Mouse (Mus musculus): ENCODE results near the gene Ddah2.

- TF ChIP-seq CTCF (IDR thresholded peaks at IDR 0.05 in 2 of 3, conservative IDR thresholded peaks at IDR 0.05 in 1 of 3; ENCODE audit: control insufficient read depth in 1 of 3, insufficient read depth in 1 of 3, low read depth in 2 of 3, low read length in 3 of 3, poor library complexity in 1 of 3, severe bottlenecking in 1 of 3) (no peak), SIN3A (IDR thresholded peaks at IDR 0.05; ENCODE audit: low read length) (no peak), POLR2A (IDR thresholded peaks at IDR 0.05; ENCODE audit: control insufficient read depth in 1 of 2, insufficient read depth in 1 of 2, low read depth in 1 of 2, low read length in 2 of 2, poor library complexity in 1 of 2) (no peak), POLR2AphosphoS5 (IDR thresholded peaks at IDR 0.05; ENCODE audit: borderline replicate concordance, low read depth, low read length) (no peak), MAFK (IDR thresholded peaks at IDR 0.05; ENCODE audit: borderline replicate concordance, low read depth, low read length) (no peak)
Measured at GRCm38 (mm10) chr17:35074097-35074496, 15.3 kb downstream of the Ddah2 start.

Data from MEL (cell line).